8 mouse cellular contexts compared by ENCODE assay signal in the genomic region with DNA sequence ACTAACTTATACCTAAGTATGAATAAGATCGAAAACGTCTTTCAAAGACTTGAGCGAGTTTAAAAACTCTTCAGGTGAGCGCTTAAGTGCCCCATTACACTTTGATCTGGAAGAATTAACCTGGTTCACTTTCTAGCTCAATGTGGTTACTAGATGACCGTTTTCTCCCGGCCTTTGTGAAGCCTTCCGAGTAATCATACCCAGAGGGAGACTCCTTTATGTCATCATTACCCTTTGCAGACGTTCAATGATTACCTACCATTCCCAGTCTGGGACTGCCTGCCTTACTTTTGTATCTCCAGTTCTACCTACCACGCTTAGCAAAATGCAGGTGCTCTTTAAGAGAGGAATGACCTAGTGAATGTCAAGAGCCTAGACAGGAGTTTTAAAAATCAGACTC. TPM values are rescaled to one million over a fixed set of nuclear protein-coding genes. Genes with fewer than 3 reads are reported as not detected.
DNase-seq lines count a peak whose midpoint lies in the region; ATAC-seq and TF ChIP-seq lines count a peak whose summit lies in the region.

Ppm1b (plus strand) TSS at position 301 of the 400 bp plus-strand sequence.

- WGBS in kidney, postnatal 0 days = 24% methylated on average over 9 of the region's 9 CpGs
- WGBS in intestine, embryonic 15.5 days = 23% methylated on average over 9 of the region's 9 CpGs
- 35% methylated on average over 9 of the region's 9 CpGs for WGBS in macrophage (ENCODE audit: missing documents)

- no peaks in the 10 kb centered on the region for H3K27me3 ChIP-seq in kidney, postnatal 0 days (ENCODE audit: insufficient read depth, low read length)
- no peaks in the 10 kb centered on the region for H3K27me3 ChIP-seq in intestine, embryonic 15.5 days (replicated peaks)

- peaks cover 30% of the 10 kb centered on the region for H3K79me2 ChIP-seq in macrophage (ENCODE audit: inconsistent target)

- H3K4me1 ChIP-seq in kidney, postnatal 0 days (replicated peaks; ENCODE audit: insufficient read depth, low read length) = peaks cover 14% of the 10 kb centered on the region; the same call in 1 of the 2 replicates
- peaks cover 6% of the 10 kb centered on the region for H3K4me1 ChIP-seq in intestine, embryonic 15.5 days (replicated peaks)

- no peaks in the 10 kb centered on the region for H3K36me3 ChIP-seq in kidney, postnatal 0 days (ENCODE audit: insufficient read depth, low read length)
- no peaks in the 10 kb centered on the region for H3K36me3 ChIP-seq in intestine, embryonic 15.5 days
- no peaks in the 10 kb centered on the region for H3K36me3 ChIP-seq in macrophage (ENCODE audit: inconsistent target)

- H3K27ac ChIP-seq in kidney, postnatal 0 days = peak within 1 kb of the TSS; percentile 93
- peak within 1 kb of the TSS; percentile 96 for H3K27ac ChIP-seq in intestine, embryonic 15.5 days
- H3K27ac ChIP-seq in macrophage = peak within 1 kb of the TSS; percentile 66

- no peak for ATAC-seq in kidney, postnatal 0 days (replicated peaks; ENCODE audit: low FRiP score, low read depth)
- no peak for ATAC-seq in intestine, embryonic 15.5 days

- H3K9me3 ChIP-seq in kidney, postnatal 0 days (replicated peaks; ENCODE audit: low read length) = no peaks in the 10 kb centered on the region
- no peaks in the 10 kb centered on the region for H3K9me3 ChIP-seq in intestine, embryonic 15.5 days

- peak within 1 kb of the TSS; percentile 76 for H3K4me2 ChIP-seq in kidney, postnatal 0 days (ENCODE audit: low read length)
- H3K4me2 ChIP-seq in intestine, embryonic 15.5 days (replicated peaks) = peak within 1 kb of the TSS; percentile 67

- H3K4me3 ChIP-seq in kidney, postnatal 0 days (replicated peaks; ENCODE audit: low read depth, low read length) = peak within 1 kb of the TSS; percentile 40
- peak within 1 kb of the TSS; percentile 98 for H3K4me3 ChIP-seq in intestine, embryonic 15.5 days (replicated peaks)
- H3K4me3 ChIP-seq in macrophage (ENCODE audit: inconsistent target) = peak within 1 kb of the TSS; percentile 73

- H3K9ac ChIP-seq in kidney, postnatal 0 days (ENCODE audit: low read depth, low read length) = peak within 1 kb of the TSS; percentile 31
- peak within 1 kb of the TSS; percentile 57 for H3K9ac ChIP-seq in intestine, embryonic 15.5 days

- intact Hi-C loops in gastrocnemius, postnatal 14 days (cut with DNase I; ENCODE audit: low total_unique reads) = no loop called here

- DNase-seq in kidney, postnatal 0 days (ENCODE audit: low spot score) = no peak
- no peak for DNase-seq in kidney, adult 11 months
- DNase-seq in adrenal gland, postnatal 25 days = no peak
- DNase-seq in gastrocnemius, postnatal 14 days = no peak
- no peak for DNase-seq in right cerebral cortex, postnatal 36 days (ENCODE audit: low spot score in 2 of 2)
- no peak for DNase-seq in thymus, postnatal 10 days (ENCODE audit: low spot score in 2 of 2)

- TF ChIP-seq CTCF in kidney, postnatal 0 days (IDR thresholded peaks at IDR 0.05; ENCODE audit: low read depth) = no peak

RNA-seq across cellular contexts. Expression of gene Ppm1b, which starts in this region (rescaled TPM):
- polyA plus RNA-seq in kidney, postnatal 0 days (2015; fragmentation: Nextera tagmentation; extraction: Ambion mirVana) = 66.2 and 67.3 TPM in 2 replicates
- 143 and 172 TPM in 2 replicates for total RNA-seq in adrenal gland, postnatal 25 days (2021)
- total RNA-seq in gastrocnemius, postnatal 14 days (2021) = 100 to 1,000 TPM; 137 to 144 TPM
- polyA plus RNA-seq in intestine, embryonic 15.5 days (2015; fragmentation: Nextera tagmentation; extraction: Ambion mirVana) = 94.5 and 96.6 TPM in 2 replicates
- total RNA-seq in macrophage (2018; cell fraction: chromatin; rRNA removed) = 100 to 1,000 TPM in 11 of 26 experiments, 10 to 100 TPM in 15; 73.5 to 237 (median 94.7) TPM
- total RNA-seq in macrophage (2018; cell fraction: cytosol; rRNA removed) = 10 to 100 TPM; 37.1 to 63.5 (median 41.8) TPM
- 100 to 1,000 TPM in 4 of 26 experiments, 10 to 100 TPM in 22; 56.0 to 179 (median 72.0) TPM for total RNA-seq in macrophage (2018; cell fraction: nucleus; rRNA removed)
- 21.6 to 28.9 TPM (median 27.6 TPM) in 3 replicates for polyA plus RNA-seq in macrophage (2018)

Comparison
In these comparisons a context has a peak if more than half of its experiments do, and no peak if none do; other contexts are left out.
1. H3K4me3 ChIP-seq: peak in every context shown above with its lines; median percentile 98 in intestine, embryonic 15.5 days; 73 in macrophage; 40 in kidney, postnatal 0 days.